Mouse (Mus musculus): ENCODE data around the gene Osbpl3. TPM values are rescaled to one million over a fixed set of nuclear protein-coding genes. Genes with fewer than 3 reads are reported as not detected.

Osbpl3 gene
- total RNA-seq, 2 experiments from 2014 or later, result 24.0 to 35.0 TPM

DNA sequence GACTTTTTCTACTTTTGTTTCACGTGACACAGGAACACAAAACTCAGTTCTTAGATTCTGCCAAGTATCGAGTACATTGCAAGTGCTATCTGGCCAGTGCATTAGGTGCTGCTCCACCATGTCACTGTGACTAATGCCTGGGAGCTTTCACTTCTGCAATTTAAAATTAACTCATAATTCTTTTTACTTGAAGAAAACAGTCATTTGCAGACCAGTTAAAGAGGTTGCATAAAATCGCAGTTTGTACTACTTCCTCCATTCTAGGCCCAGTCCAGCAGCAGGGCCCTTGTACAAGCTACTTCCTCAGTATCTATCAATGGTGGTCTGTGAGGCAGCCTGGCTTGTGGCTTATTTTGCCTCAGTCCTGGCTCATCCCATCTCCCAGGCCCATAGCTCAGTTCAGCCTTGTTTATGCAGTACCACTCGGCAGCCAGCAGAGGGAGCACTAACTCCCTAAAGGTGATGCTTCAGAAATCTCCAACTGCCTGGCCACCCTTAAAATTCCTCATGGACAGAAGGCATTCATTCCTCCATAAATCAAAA lies 151.0 kb downstream of the Osbpl3 start:
- intact Hi-C loops (cut with DNase I), result loop anchor here (1.0 kb wide), 1 partner anchor 231 kb away; no protein-coding TSS in a partner anchor
- peak; percentile 78 to 85 for DNase-seq

- no peak for DNase-seq
- intact Hi-C loops (cut with DNase I), result no loop called here
These were observed 154.9 kb downstream of the Osbpl3 start for GRCm38 (mm10) chr6:50301121-50301520.

DNA sequence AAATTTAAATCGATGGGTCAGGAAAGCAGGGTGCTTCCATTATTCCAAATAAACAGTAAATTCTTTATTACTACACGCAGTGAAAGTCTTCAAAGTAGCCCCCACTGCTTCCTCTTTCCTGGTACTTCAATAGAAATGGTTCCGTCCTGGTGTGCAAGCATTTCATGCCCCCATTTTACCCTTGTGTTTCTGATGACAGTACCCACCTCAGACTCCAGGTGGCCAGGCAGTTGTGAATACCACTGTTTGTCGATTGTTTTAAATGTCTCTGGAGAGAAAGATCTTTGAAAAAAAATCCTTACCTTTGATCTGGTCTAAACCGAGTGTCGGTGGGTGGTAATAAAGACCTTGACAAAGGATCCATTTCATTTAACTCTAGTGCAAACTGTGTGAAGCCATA lies 155.4 kb downstream of the Osbpl3 start:
- intact Hi-C loops (cut with DNase I), result no loop called here
- DNase-seq, result no peak

GRCm38 (mm10) chr6:50299071-50299470 lies 156.9 kb downstream of the Osbpl3 start:
- intact Hi-C loops (cut with DNase I), result no loop called here
- no peak for DNase-seq

- no peak for DNase-seq
- intact Hi-C loops (cut with DNase I), result no loop called here
These were observed 158.3 kb downstream of the Osbpl3 start for GRCm38 (mm10) chr6:50297671-50298070.

DNA sequence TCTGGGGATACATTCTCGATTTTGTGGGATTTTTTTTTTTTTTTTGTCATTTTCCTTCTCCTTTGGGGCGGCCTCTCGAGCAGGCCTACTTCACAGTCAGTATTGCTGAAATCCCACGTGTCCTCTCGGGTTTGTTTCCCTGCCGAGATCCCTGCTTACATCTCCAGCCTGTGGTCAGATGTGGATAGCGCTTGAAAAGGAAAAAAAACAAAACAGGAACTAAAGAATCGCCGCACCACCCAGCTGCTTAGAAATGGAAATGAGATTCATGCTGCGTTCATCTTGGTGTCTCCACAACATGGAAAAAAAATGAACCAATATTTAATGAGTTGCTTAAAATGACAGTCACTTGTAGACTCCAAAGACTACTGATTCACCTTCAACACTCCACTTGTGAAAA lies 160.9 kb downstream of the Osbpl3 start:
- intact Hi-C loops (cut with DNase I), result no loop called here
- DNase-seq, result no peak

GRCm38 (mm10) chr6:50294128-50294527 lies 161.9 kb downstream of the Osbpl3 start:
- intact Hi-C loops (cut with DNase I), result loop anchor here (1.0 to 5.0 kb wide), 3 partner anchors 102 to 775 kb away; no protein-coding TSS in a partner anchor
- DNase-seq, result peak; percentile 72 to 73

- intact Hi-C loops (cut with DNase I), result loop anchor here (5.0 kb wide), 1 partner anchor 99 kb away; no protein-coding TSS in a partner anchor
These were observed 164.4 kb downstream of the Osbpl3 start for GRCm38 (mm10) chr6:50291650-50292049.

DNA sequence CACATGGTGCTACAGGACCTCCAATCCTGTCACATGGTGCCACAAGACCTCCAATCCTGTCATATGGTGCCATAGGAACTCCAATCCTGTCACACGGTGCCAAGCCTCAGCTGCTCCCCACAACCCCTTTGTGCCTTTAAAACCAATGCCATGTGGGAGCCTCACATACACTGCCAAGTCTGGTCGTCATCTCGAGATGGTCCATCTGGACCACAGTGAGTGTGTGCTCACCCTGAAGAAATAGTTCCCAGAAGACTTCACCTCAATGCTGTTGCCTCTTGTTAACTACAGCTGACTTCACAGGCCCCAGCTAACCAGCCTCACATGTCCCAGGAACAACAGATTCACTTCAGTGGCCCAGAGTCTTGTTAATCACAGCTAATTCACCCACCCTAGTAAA lies 169.1 kb downstream of the Osbpl3 start:
- intact Hi-C loops (cut with DNase I), result loop anchor here (5.0 kb wide), 1 partner anchor 355 kb away; no protein-coding TSS in a partner anchor
- no peak for DNase-seq

More at GRCm38 (mm10) chr6:50291650-50292049, 164.4 kb downstream of the Osbpl3 start:
- DNase-seq, result no peak

- no peak for DNase-seq
- intact Hi-C loops (cut with DNase I), result no loop called here
These were observed 176.4 kb downstream of the Osbpl3 start for GRCm38 (mm10) chr6:50279642-50280041.

DNA sequence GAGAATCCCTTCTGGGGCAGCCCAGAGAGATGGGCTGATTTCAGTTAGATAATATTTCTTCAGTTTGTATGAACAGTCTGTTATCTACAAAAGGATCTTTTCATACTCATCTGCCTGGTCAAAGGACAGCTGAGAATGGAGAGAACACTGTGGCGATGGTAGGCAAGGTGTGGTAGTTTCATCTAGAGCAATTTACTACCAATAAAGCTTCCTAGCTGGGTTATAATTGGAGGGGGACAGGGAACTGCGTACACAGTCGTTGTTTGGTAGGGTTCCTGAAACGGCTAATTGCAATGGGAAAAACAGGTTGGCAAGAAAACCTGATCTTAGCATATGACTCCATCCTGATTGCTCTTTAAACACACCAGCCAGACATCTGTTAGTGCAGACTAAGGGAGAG lies 182.1 kb downstream of the Osbpl3 start:
- intact Hi-C loops (cut with DNase I), result no loop called here
- no peak for DNase-seq

DNA sequence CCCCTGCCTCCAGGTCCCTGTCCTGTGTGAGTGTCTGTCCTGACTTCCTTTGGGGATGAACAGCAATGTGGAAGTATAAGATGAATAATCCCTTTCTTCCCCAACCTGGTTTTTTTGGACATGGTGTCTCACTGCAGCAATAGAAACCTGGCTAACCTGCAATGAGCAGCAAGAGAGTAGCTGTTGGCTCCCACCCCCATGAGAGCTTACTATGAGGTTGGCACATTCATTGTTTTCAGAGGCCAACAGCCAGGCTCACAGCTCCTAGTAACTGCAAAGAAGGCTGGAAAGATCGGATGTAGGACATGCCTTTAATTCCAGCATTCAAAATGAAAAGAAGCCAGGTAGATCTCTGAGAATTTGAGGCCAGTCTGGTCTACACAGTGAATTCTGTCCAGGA lies 182.6 kb downstream of the Osbpl3 start:
- intact Hi-C loops (cut with DNase I), result no loop called here
- DNase-seq, result no peak

- intact Hi-C loops (cut with DNase I), result no loop called here
- DNase-seq, result no peak
These were observed 192.3 kb downstream of the Osbpl3 start, which contains the start of gene Gsdme for GRCm38 (mm10) chr6:50263670-50264069. Gene Gsdme (minus strand): TSS chr6:50263862.

GRCm38 (mm10) chr6:50262310-50262709 lies 193.7 kb downstream of the Osbpl3 start:
- intact Hi-C loops (cut with DNase I), result no loop called here

DNA sequence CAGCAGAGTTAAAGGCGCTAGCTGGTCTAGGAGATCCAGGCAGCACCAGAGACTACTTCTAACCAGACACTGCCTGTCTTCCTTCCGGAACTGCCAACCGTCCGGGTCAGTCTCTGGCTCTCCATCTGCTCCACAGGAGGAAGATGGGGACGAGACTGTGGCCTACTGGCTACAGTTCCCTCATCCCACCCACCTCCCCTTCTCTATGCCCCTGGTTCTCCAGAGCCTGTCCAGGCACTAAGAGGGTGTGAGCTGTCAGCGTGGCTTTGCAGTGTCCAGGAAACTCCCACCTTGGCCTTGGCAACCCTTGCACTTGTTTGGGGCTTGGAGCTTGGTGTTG lies 194.1 kb downstream of the Osbpl3 start:
- DNase-seq, result no peak
- intact Hi-C loops (cut with DNase I), result no loop called here

More at GRCm38 (mm10) chr6:50262310-50262709, 193.7 kb downstream of the Osbpl3 start:
- no peak for DNase-seq

- intact Hi-C loops (cut with DNase I), result no loop called here
- DNase-seq, result peak; percentile 70
These were observed 194.6 kb downstream of the Osbpl3 start for GRCm38 (mm10) chr6:50261201-50261921.

DNA sequence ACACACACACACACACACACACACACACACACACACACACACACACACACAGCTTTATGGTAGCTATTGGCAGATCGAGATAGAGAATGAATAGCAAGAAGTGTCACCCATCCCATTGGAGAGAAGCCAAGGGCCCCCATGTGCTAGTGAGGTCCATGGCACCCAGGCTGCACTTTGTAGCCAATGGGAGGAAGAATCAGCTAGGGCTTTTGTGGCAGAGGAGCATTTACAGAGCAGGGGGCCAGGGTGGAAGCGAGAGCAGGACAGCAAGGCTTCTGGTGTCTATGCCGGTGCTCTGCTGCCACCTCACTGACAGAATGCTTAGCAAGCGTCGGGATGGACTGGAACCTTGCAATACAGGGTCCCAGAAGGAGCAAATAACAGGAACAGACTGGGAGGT lies 200.6 kb downstream of the Osbpl3 start:
- no peak for DNase-seq
- intact Hi-C loops (cut with DNase I), result no loop called here

DNA sequence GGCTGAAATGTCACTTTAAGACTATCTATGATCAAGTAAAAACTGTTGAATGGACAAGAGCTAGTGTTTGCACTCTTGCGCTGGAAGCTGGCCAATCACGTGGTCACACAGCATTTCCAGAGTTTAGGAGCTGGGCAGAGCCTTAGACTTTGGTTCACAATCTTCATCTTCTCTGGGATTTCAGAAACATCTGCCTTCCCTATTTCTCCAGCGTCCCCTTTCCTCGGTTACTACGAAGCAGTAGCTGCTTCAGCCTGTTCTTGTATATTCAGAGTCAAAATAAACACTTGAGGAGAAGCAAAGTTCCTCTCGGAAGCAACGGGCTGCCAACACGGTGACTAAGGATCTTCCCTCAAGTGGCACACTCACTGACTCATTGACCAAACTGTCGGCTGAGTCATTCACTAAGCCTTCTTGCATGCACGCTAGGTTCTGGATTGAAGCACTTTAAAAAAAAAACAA lies 201.2 kb downstream of the Osbpl3 start:
- peak; percentile 57 to 62 for DNase-seq
- intact Hi-C loops (cut with DNase I), result no loop called here

GRCm38 (mm10) chr6:50252690-50253089 lies 203.3 kb downstream of the Osbpl3 start:
- intact Hi-C loops (cut with DNase I), result no loop called here
- DNase-seq, result peak in 1 of 2 experiments; percentile 8

- intact Hi-C loops (cut with DNase I), result no loop called here
- no peak for DNase-seq
These were observed 208.2 kb downstream of the Osbpl3 start for GRCm38 (mm10) chr6:50247791-50248190.

DNA sequence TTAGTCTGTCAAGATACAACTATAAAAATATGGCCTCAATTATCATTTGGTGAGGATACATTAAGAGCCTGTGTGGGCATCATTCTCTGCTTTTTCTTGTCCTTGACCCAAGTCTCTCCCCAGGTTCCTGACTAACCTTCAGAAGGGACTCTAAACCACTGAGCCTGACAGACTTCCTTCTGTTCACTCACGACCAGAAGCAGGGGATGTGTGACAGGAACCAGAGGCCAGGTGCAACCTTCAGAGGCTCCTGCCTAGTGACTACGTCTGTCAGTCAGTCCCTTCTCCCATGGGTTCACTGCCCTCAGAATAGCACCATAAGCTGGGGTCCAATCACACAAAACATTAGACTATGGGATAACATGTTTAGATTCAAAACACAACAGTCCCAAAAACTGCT lies 208.6 kb downstream of the Osbpl3 start:
- intact Hi-C loops (cut with DNase I), result no loop called here

GRCm38 (mm10) chr6:50244967-50245366 lies 211.0 kb downstream of the Osbpl3 start:
- DNase-seq, result no peak
- intact Hi-C loops (cut with DNase I), result no loop called here

More for the DNA sequence above, 208.6 kb downstream of the Osbpl3 start:
- no peak for DNase-seq

Data from heart, postnatal 36 days (tissue).